Mouse (Mus musculus) C2C12 (cell line): Measurements from ENCODE around the gene Tacc2. TPM values are rescaled to one million over a fixed set of nuclear protein-coding genes. Genes with fewer than 3 reads are reported as not detected.

ENCODE experiments used
- H3K27me3 ChIP-seq: one replicate; pipeline ENCODE4 v1.6.1; 2011; ENCODE audit not compliant: control insufficient read depth, insufficient read depth, insufficient read length
- H3K36me3 ChIP-seq: one replicate; pipeline ENCODE4 v1.6.1; 2011; ENCODE audit not compliant: control insufficient read depth, insufficient read depth
- H3K4me3 ChIP-seq: one replicate; pipeline ENCODE4 v1.5.1; 2011; ENCODE audit warnings: mild to moderate bottlenecking, control low read depth; ENCODE audit not compliant: poor library complexity, insufficient read depth, severe bottlenecking
- H3K79me2 ChIP-seq: one replicate; pipeline ENCODE4 v1.6.1; 2011; ENCODE audit not compliant: control insufficient read depth, insufficient read depth
- H3K79me3 ChIP-seq: one replicate; pipeline ENCODE4 v1.6.1; 2011; ENCODE audit warnings: low read depth, control low read depth
- H3ac ChIP-seq: one replicate; pipeline ENCODE3; 2011; ENCODE audit warnings: low read depth; ENCODE audit not compliant: control insufficient read depth, insufficient read length
- CEBPB ChIP-seq: IDR thresholded peaks from one replicate; pipeline ENCODE4 v1.6.1; 2011; ENCODE audit warnings: low read depth, mild to moderate bottlenecking, control low read depth, moderate library complexity
- CTCF ChIP-seq: IDR thresholded peaks from one replicate; pipeline ENCODE4 v1.5.1; 2011; ENCODE audit not compliant: control insufficient read depth, insufficient read depth, insufficient read length
- FOSL1 ChIP-seq: IDR thresholded peaks from one replicate; pipeline ENCODE4 v1.8.0; 2011; ENCODE audit warnings: mild to moderate bottlenecking, low read length; ENCODE audit not compliant: poor library complexity, insufficient read depth, severe bottlenecking
- MAX ChIP-seq: IDR thresholded peaks from one replicate; pipeline ENCODE4 v1.6.1; 2011; ENCODE audit warnings: mild to moderate bottlenecking, control low read depth
- MYOD1 ChIP-seq: IDR thresholded peaks from one replicate; pipeline ENCODE4 v1.6.1; 2011; ENCODE audit warnings: low read depth; ENCODE audit not compliant: control insufficient read depth, insufficient read length
- MYOG ChIP-seq: IDR thresholded peaks from one replicate; pipeline ENCODE4 v1.6.1; 2011; ENCODE audit not compliant: control insufficient read depth, insufficient read length; ENCODE audit errors: extremely low read depth
- USF1 ChIP-seq: IDR thresholded peaks from one replicate; pipeline ENCODE4 v1.6.1; 2011; ENCODE audit warnings: low read depth, mild to moderate bottlenecking, control low read depth, moderate library complexity
- polyA plus RNA-seq: library from polyadenylated mRNA; unstranded; fragments of >200 nt; fragmentation: generic; extraction: Trizol; gene quantifications from one replicate; pipeline ENCODE4 v1.2.1, GENCODE M21; 2012; ENCODE audit warnings: missing spikeins

Tacc2 gene
- polyA plus RNA-seq, 1 experiment: 44.8 TPM

- Histone ChIP-seq H3K36me3 (no peaks in the 10 kb centered on the region), H3K79me3 (peaks cover 9% of the 10 kb centered on the region), H3K27me3 (no peaks in the 10 kb centered on the region), H3ac (no peak overlapping the region), H3K4me3 (no peak overlapping the region), H3K79me2 (peaks cover 39% of the 10 kb centered on the region)
- TF ChIP-seq USF1 (no peak), MAX (no peak)
Observed at GRCm38 (mm10) chr7:130696347-130697234, 119.4 kb downstream of the Tacc2 start.

GRCm38 (mm10) chr7:130698480-130698879, 121.2 kb downstream of the Tacc2 start:
- peaks cover 36% of the 10 kb centered on the region for H3K79me2 ChIP-seq
- H3ac ChIP-seq: no peak overlapping the region
- H3K79me3 ChIP-seq: peaks cover 6% of the 10 kb centered on the region
- H3K27me3 ChIP-seq: no peaks in the 10 kb centered on the region
- H3K36me3 ChIP-seq: no peaks in the 10 kb centered on the region
- TF ChIP-seq MYOG (no peak), MAX (no peak), USF1 (no peak), CTCF (no peak), CEBPB (no peak), FOSL1 (no peak), MYOD1 (no peak)
- no peak overlapping the region for H3K4me3 ChIP-seq

GRCm38 (mm10) chr7:130701336-130701735, 124.1 kb downstream of the Tacc2 start:
- TF ChIP-seq CEBPB: no peak
- no peak for TF ChIP-seq USF1
- TF ChIP-seq MYOD1: no peak
- TF ChIP-seq MAX: no peak
- TF ChIP-seq CTCF: no peak
- TF ChIP-seq FOSL1: no peak
- TF ChIP-seq MYOG: no peak
- H3K36me3 ChIP-seq: no peaks in the 10 kb centered on the region
- H3ac ChIP-seq: no peak overlapping the region
- H3K4me3 ChIP-seq: no peak overlapping the region
- H3K79me2 ChIP-seq: peaks cover 13% of the 10 kb centered on the region
- H3K79me3 ChIP-seq: peaks cover 2% of the 10 kb centered on the region
- H3K27me3 ChIP-seq: no peaks in the 10 kb centered on the region

- Histone ChIP-seq H3K79me2 (no peaks in the 10 kb centered on the region), H3K79me3 (peaks cover 4% of the 10 kb centered on the region)
Observed at GRCm38 (mm10) chr7:130705230-130705629, 128.0 kb downstream of the Tacc2 start.

GRCm38 (mm10) chr7:130708940-130709339, 131.7 kb downstream of the Tacc2 start:
- no peak overlapping the region for H3K4me3 ChIP-seq
- peaks cover 5% of the 10 kb centered on the region for H3K79me3 ChIP-seq
- TF ChIP-seq FOSL1 (no peak), MAX (no peak), MYOD1 (no peak), CEBPB (no peak), USF1 (no peak), CTCF (no peak), MYOG (no peak)
- no peaks in the 10 kb centered on the region for H3K36me3 ChIP-seq
- H3ac ChIP-seq: no peak overlapping the region
- peaks cover 14% of the 10 kb centered on the region for H3K79me2 ChIP-seq
- H3K27me3 ChIP-seq: no peaks in the 10 kb centered on the region

More at GRCm38 (mm10) chr7:130705230-130705629, 128.0 kb downstream of the Tacc2 start:
- Histone ChIP-seq H3K4me3 (no peak overlapping the region), H3K36me3 (no peaks in the 10 kb centered on the region), H3K27me3 (no peaks in the 10 kb centered on the region), H3ac (no peak overlapping the region)
- no peak for TF ChIP-seq MYOG
- no peak for TF ChIP-seq USF1
- no peak for TF ChIP-seq FOSL1
- TF ChIP-seq CTCF: no peak
